Mouse (Mus musculus) hindbrain, embryonic 11.5 days (tissue): Measurements from ENCODE around the gene Hoxc4. TPM values are rescaled to one million over a fixed set of nuclear protein-coding genes. Genes with fewer than 3 reads are reported as not detected.

Source experiments
- ATAC-seq: fragments of 200-750 bp; cut with Nextera tagmentation; 2 replicates; pipeline ENCODE4 v1.8.0; 2017; ENCODE audit warnings: mild to moderate bottlenecking, moderate TSS enrichment, moderate library complexity; ENCODE audit not compliant: low FRiP score
- DNase-seq: peaks from one replicate; pipeline ENCODE4 v3.0.0-alpha.2; 2015; ENCODE audit warnings: low spot score
- H3K27ac ChIP-seq: fragments of 300-500 bp; sonication (generic); 2 replicates; pipeline ENCODE4 v1.5.1; 2014; ENCODE audit warnings: mild to moderate bottlenecking, low read depth, low read length
- H3K27me3 ChIP-seq: fragments of 300-500 bp; sonication (generic); 2 replicates; pipeline ENCODE4 v1.6.1; 2014; ENCODE audit warnings: mild to moderate bottlenecking, low read length, moderate library complexity, mixed read lengths; ENCODE audit not compliant: control insufficient read depth, insufficient read depth
- H3K36me3 ChIP-seq: fragments of 300-500 bp; sonication (generic); 2 replicates; pipeline ENCODE4 v1.6.1; 2014; ENCODE audit warnings: mild to moderate bottlenecking, low read length, moderate library complexity, mixed read lengths; ENCODE audit not compliant: control insufficient read depth, insufficient read depth
- H3K4me1 ChIP-seq: fragments of 300-500 bp; sonication (generic); replicated peaks from 2 replicates; pipeline ENCODE4 v1.6.1; 2014; ENCODE audit warnings: low read length, mixed read lengths; ENCODE audit not compliant: control insufficient read depth, insufficient read depth
- H3K4me2 ChIP-seq: fragments of 300-500 bp; sonication (generic); replicated peaks from 2 replicates; pipeline ENCODE4 v1.6.1; 2014; ENCODE audit warnings: mild to moderate bottlenecking, low read depth, low read length
- H3K4me3 ChIP-seq: fragments of 300-500 bp; sonication (generic); 2 replicates; pipeline ENCODE4 v1.5.1; 2014; ENCODE audit warnings: low read depth, low read length
- H3K9ac ChIP-seq: fragments of 300-500 bp; sonication (generic); 2 replicates; pipeline ENCODE4 v1.6.1; 2014; ENCODE audit warnings: low read depth, low read length
- H3K9me3 ChIP-seq: fragments of 300-500 bp; sonication (generic); 2 replicates; pipeline ENCODE4 v1.6.1; 2016; ENCODE audit warnings: low read length; ENCODE audit not compliant: control insufficient read depth
- WGBS: fragments of 180-500 bp; shearing (Covaris S2); extraction: QIAGEN DNeasy Blood & Tissue Kit; methylation state at CpG from one replicate; pipeline ENCODE4 v1.1.7; 2014; 5-methylcytosine and 5-hydroxymethylcytosine counted together
- polyA plus RNA-seq: library from polyadenylated mRNA; unstranded; fragments of >200 nt; fragmentation: Nextera tagmentation; extraction: Ambion mirVana; gene quantifications from 2 replicates; pipeline ENCODE4 v1.2.1, GENCODE M21; 2014

The Hoxc4 gene
- polyA plus RNA-seq, 1 experiment from 2014 or later: 37.8 TPM

DNA sequence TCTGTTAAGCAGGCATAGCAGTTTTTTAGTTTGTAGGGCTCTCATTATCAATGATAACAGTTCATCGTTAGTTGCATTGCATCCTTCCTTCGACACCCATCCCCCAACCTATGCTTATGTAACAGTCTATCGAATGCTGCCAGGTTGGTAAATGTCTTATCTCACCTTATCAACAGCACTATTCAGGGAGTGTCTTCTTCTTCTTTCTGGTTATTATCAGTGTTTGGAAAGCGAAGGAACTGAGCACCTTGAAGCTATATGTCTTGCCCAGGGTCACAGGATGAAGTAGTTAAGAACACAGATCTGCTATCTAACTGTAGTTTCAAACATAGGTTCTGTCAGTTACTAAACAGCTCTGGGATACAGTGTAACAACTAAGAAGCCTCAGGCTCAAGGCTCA lies 49.0 kb downstream of the Hoxc4 start:
- WGBS: 73% methylated on average over 4 of the region's 4 CpGs
- no peak for ATAC-seq
- no peak overlapping the region for H3K4me2 ChIP-seq
- peaks cover 52% of the 10 kb centered on the region for H3K27me3 ChIP-seq
- no peaks in the 10 kb centered on the region for H3K4me1 ChIP-seq
- H3K36me3 ChIP-seq: no peaks in the 10 kb centered on the region
- H3K9ac ChIP-seq: no peak overlapping the region
- H3K9me3 ChIP-seq: no peaks in the 10 kb centered on the region
- DNase-seq: no peak
- no peak overlapping the region for H3K4me3 ChIP-seq
- no peak overlapping the region for H3K27ac ChIP-seq

DNA sequence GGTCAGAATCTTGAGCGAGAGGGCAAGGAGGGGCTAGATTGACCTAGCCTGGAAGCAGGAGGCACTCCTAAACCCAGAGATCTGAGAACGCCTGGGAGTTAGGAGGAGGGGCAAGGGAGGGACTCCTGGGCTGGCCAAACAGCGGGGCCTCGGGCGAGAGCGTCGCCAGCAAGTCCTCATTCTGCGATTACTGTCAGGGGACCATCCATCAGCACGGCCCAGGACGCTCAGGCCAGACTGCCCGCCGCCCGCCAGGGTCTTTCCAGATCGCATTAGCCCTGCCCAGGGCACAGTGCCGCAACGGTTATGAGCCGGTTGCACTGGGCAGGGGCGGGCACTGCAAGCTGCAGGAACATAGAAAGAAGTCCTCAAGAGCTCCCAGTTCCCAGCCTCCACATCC lies 50.4 kb downstream of the Hoxc4 start:
- ATAC-seq (peak; percentile 79), DNase-seq (peak; percentile 57)
- Histone ChIP-seq H3K4me1 (no peaks in the 10 kb centered on the region), H3K4me3 (peak overlapping the region; percentile 1; the same call in 1 of the 2 replicates), H3K36me3 (no peaks in the 10 kb centered on the region), H3K27me3 (peaks cover 39% of the 10 kb centered on the region), H3K9me3 (no peaks in the 10 kb centered on the region), H3K4me2 (peak overlapping the region; percentile 32), H3K27ac (peak overlapping the region; percentile 78), H3K9ac (peak overlapping the region; percentile 17; the same call in 1 of the 2 replicates)
- under 1% methylated on average over 18 of the region's 18 CpGs for WGBS

DNA sequence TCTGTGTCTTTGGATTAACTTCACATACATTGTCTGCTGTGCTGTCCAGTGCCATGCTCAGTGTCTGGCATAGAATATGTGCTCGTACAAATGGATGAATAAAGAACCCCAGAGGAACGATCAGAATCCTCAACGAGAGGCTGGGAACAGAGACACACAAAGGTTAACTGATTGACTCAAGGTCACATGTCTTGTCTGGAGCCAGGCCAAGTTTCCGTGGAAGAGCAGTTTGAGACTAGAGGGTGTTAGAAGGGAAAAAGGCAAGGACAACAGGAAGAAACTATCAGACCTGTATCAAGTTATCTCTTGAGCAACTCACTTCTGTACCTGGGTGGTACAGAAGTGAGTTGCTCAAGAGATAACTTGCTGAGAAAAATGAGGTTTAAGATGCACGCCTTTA lies 52.5 kb downstream of the Hoxc4 start:
- Histone ChIP-seq H3K9me3 (no peaks in the 10 kb centered on the region), H3K4me2 (no peak overlapping the region), H3K9ac (no peak overlapping the region), H3K4me3 (no peak overlapping the region), H3K27me3 (peaks cover 31% of the 10 kb centered on the region), H3K36me3 (no peaks in the 10 kb centered on the region), H3K4me1 (peaks cover 2% of the 10 kb centered on the region; the same call in 1 of the 2 replicates), H3K27ac (no peak overlapping the region)
- no peak for DNase-seq
- no peak for ATAC-seq
- 62% methylated on average over 5 of the region's 5 CpGs for WGBS

DNA sequence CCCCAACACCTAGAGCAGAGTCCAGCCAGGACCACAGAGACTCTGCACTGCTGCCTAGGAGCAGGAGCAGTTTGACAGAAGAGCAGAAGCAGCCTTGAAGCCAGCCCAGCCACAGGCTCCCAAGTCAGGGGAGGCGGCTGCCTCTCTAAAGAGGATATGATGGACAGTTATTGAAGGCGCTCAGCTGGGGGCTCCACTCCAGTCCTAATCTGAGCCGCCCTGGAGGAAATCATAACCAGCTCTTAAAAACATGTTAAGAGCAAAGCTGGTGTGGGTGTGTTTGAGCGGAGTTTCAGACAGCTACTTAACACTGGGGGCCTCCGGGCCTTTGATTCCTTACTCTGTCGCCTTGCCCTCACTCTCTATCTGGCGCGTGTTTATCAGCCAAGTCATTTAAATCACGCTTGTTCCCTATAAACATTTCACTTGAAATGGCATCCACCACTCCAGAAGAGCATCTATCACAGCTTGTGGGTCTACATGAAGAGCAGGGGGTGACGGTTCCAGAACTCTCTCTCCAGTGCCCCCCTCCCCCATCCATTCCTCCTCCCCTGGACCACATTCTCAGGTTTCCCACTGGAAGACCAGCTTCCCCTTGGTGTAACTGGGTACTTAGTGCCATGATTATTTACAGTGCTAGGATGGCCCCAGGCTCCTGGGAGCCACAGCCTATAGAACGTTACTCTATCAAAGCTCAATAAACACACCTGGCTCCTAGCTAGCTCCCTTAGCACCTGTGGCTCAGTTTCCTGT lies 56.1 kb downstream of the Hoxc4 start:
- Histone ChIP-seq H3K9ac (no peak overlapping the region), H3K4me1 (peaks cover 2% of the 10 kb centered on the region; the same call in 1 of the 2 replicates), H3K4me3 (no peak overlapping the region), H3K27me3 (peaks cover 16% of the 10 kb centered on the region), H3K27ac (no peak overlapping the region), H3K36me3 (no peaks in the 10 kb centered on the region), H3K9me3 (no peaks in the 10 kb centered on the region), H3K4me2 (no peak overlapping the region)
- WGBS: 54% methylated on average over 11 of the region's 11 CpGs
- no peak for ATAC-seq
- no peak for DNase-seq

DNA sequence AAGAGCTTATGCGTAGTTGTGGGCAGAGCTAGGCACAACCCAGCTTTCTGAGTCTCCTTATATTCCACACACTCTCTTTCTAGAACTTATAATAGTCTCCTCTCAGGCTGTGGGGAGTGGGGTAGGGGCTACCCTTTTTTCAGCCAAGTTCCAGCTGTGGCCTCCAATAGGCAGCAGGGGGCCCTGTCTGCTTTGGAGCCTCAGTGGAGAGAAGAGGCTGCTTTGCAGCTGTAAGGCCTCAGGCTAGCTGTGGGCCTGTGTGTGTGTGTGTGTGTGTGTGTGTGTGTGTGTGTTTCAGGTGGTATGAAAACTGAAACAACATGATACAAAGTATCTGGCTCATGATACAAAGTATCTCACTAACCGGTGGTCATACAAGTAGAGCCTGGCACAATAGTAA lies 58.9 kb downstream of the Hoxc4 start:
- Histone ChIP-seq H3K4me1 (peaks cover 2% of the 10 kb centered on the region; the same call in 1 of the 2 replicates), H3K27ac (no peak overlapping the region), H3K4me3 (no peak overlapping the region), H3K4me2 (no peak overlapping the region), H3K9me3 (no peaks in the 10 kb centered on the region), H3K27me3 (peaks cover 3% of the 10 kb centered on the region; the same call in 1 of the 2 replicates), H3K36me3 (no peaks in the 10 kb centered on the region), H3K9ac (no peak overlapping the region)
- no peak for DNase-seq
- no peak for ATAC-seq
- 89% methylated on average over 2 of the region's 2 CpGs for WGBS

DNA sequence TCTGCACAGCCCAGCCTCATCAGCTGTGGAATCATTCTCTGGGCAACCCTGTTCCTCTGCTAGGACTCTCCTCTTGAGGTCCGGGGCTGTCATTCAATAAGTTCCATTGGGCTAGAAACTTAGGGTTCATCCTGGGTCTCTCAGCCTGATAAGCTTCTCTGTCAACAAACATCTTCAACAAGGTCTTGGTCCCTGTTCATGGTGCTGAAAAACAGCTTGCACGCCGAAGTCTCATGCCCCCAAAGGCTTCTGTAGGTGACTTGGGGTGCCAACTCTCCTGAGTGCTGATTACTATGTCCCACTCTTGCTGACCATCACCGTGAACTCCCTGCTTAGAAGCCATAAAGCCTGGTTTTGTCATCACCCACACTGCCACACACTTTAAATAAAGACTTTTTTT lies 63.9 kb downstream of the Hoxc4 start:
- DNase-seq (no peak), ATAC-seq (no peak)
- peaks cover 43% of the 10 kb centered on the region for H3K27me3 ChIP-seq
- WGBS: 58% methylated on average over 4 of the region's 4 CpGs
- no peak overlapping the region for H3K4me2 ChIP-seq
- no peaks in the 10 kb centered on the region for H3K36me3 ChIP-seq
- no peaks in the 10 kb centered on the region for H3K9me3 ChIP-seq
- H3K9ac ChIP-seq: no peak overlapping the region
- 0 out of 2 replicates have a peak, but pooled peaks cover 5% of the 10 kb centered on the region for H3K4me1 ChIP-seq
- no peak overlapping the region for H3K27ac ChIP-seq
- no peak overlapping the region for H3K4me3 ChIP-seq

DNA sequence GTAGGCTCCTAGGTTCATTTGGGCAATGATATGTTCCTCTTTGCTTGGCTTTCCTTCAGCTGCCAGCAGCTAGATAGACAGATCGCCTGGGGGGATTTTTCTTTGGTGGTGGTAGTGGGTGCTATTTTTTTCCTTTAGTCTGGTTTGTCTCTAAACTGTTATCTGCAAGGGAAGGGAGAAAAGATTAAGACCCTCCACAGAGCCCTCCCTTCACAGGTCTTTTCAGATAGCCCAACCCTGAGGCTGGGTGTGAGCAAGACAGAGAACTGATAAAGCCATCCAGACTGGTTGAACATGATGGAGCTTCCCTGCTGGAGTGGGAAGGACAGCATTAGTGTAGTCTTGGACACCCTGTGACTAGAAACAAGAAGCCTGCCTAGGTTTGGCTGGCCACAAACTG lies 64.9 kb downstream of the Hoxc4 start:
- Histone ChIP-seq H3K9ac (no peak overlapping the region), H3K4me3 (no peak overlapping the region), H3K27ac (no peak overlapping the region), H3K9me3 (no peaks in the 10 kb centered on the region), H3K4me1 (0 out of 2 replicates have a peak, but pooled peaks cover 5% of the 10 kb centered on the region), H3K27me3 (peaks cover 51% of the 10 kb centered on the region), H3K4me2 (no peak overlapping the region), H3K36me3 (no peaks in the 10 kb centered on the region)
- WGBS: 77% methylated on average over 1 of the region's 1 CpGs
- ATAC-seq (no peak), DNase-seq (no peak)

DNA sequence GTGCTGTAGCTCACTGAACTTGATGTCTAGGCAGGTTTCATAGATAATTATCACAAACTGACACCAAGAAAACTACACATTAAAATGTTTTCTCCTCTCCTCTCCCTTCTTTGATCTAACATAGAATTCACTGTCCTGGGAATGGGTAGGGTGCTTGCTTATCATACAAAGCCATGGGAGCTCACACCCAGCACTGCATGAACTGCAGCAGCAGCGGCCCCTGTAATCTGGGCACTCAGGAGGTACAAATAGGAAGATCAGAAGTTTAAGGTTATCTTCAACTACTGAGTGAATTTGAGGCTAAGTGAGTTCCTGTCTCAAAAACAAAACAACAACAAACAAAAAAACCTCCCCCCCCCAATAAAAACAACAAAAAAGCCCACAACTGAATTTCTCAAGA lies 66.2 kb downstream of the Hoxc4 start:
- H3K36me3 ChIP-seq: no peaks in the 10 kb centered on the region
- H3K9ac ChIP-seq: no peak overlapping the region
- WGBS: 74% methylated on average over 1 of the region's 1 CpGs
- H3K27me3 ChIP-seq: peaks cover 55% of the 10 kb centered on the region
- no peak overlapping the region for H3K4me2 ChIP-seq
- H3K4me1 ChIP-seq: 0 out of 2 replicates have a peak, but pooled peaks cover 5% of the 10 kb centered on the region
- no peaks in the 10 kb centered on the region for H3K9me3 ChIP-seq
- H3K27ac ChIP-seq: no peak overlapping the region
- DNase-seq (no peak), ATAC-seq (no peak)
- H3K4me3 ChIP-seq: no peak overlapping the region
